Mouse (Mus musculus) G1E (cell line): ENCODE measurements around the gene Tmem161a. TPM values are rescaled to one million over a fixed set of nuclear protein-coding genes. Genes with fewer than 3 reads are reported as not detected.

Source experiments
- ATAC-seq: 2 replicates; pipeline ENCODE4 v1.8.0; 2016; ENCODE audit warnings: mild to moderate bottlenecking; ENCODE audit not compliant: insufficient number of reproducible peaks, poor library complexity, low FRiP score, severe bottlenecking; ENCODE audit errors: extremely low read depth
- DNase-seq: peaks from one replicate; pipeline ENCODE4 v3.0.0; 2012; ENCODE audit warnings: low spot score
- H3K27me3 ChIP-seq: 2 replicates; pipeline ENCODE4 v1.6.1; 2012; ENCODE audit warnings: mild to moderate bottlenecking, low read length, inconsistent platforms; ENCODE audit not compliant: insufficient read depth
- H3K36me3 ChIP-seq: replicated peaks from 2 replicates; pipeline ENCODE3; 2012; ENCODE audit warnings: mild to moderate bottlenecking, inconsistent platforms
- H3K4me1 ChIP-seq: 2 replicates; pipeline ENCODE4 v1.6.1; 2012; ENCODE audit warnings: low read depth, low read length, inconsistent platforms, mixed read lengths; ENCODE audit not compliant: insufficient read depth
- H3K4me3 ChIP-seq: 2 replicates; pipeline ENCODE4 v1.5.1; 2012; ENCODE audit warnings: low read depth, mild to moderate bottlenecking, inconsistent platforms, low read length, moderate library complexity, mixed read lengths
- H3K9me3 ChIP-seq: replicated peaks from 2 replicates; pipeline ENCODE4 v1.6.1; 2012; ENCODE audit warnings: inconsistent platforms
- CTCF ChIP-seq: IDR thresholded peaks from 2 replicates; pipeline ENCODE4 v1.5.1; 2012; ENCODE audit warnings: low read depth, low read length, inconsistent platforms, mixed read lengths
- GATA1 ChIP-seq: IDR thresholded peaks from 2 replicates; pipeline ENCODE4 v1.6.1; 2012; ENCODE audit warnings: borderline replicate concordance, low read length, inconsistent platforms, mixed read lengths
- GATA2 ChIP-seq: IDR thresholded peaks from 2 replicates; pipeline ENCODE4 v1.6.1; 2012; ENCODE audit warnings: low read depth, low read length, inconsistent platforms, borderline replicate concordance
- POLR2AphosphoS5 ChIP-seq: IDR thresholded peaks from 2 replicates; pipeline ENCODE4 v1.6.1; 2012; ENCODE audit warnings: low read depth, low read length, inconsistent platforms; ENCODE audit not compliant: insufficient replicate concordance
- TAL1 ChIP-seq: conservative IDR thresholded peaks from 2 replicates; pipeline ENCODE4 v1.6.1; 2012; ENCODE audit warnings: low read depth, low read length, inconsistent platforms, mixed read lengths
- polyA plus RNA-seq: library from polyadenylated mRNA; stranded (reverse); fragments of >175 nt; gene quantifications from 2 replicates; pipeline ENCODE4 v1.2.3, GENCODE M21; 2012
- total RNA-seq, 2 experiments: library from RNA; stranded (forward) in 1 of 2; stranded (reverse) in 1 of 2; fragments of 200-1000 nt in 1 of 2; fragments of >200 nt in 1 of 2; fragmentation: Nextera tagmentation in 1 of 2; gene quantifications; 2 replicates each; pipeline ENCODE4 v1.2.3; 2014 to 2017

Gene Tmem161a
- total and polyA plus RNA-seq, 3 experiments = 15.8 to 119 (median 22.0) TPM

DNA sequence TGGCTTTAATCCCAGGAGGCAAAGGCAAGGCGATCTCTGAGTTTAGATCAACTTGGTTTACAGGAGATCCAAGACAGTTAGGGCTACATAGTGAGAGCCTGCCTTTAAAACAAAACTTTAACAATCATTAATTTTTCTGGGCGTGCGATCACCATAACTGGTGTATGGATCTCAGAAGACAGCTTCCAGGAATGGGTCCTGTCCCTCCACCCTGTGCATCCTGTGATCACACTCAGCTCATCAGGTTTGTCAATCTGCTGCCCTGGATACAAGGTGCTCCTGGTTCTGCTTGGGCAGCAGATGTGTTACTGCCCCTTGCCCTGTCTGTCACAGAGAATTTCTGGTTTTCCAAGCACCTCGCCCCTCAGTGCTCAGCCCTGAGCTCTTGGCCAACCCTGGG lies 12.9 kb upstream of the Tmem161a start:
- DNase-seq (no peak), ATAC-seq (no peak)
- Histone ChIP-seq H3K36me3 (peaks cover 2% of the 10 kb centered on the region), H3K27me3 (peaks cover 40% of the 10 kb centered on the region), H3K4me3 (no peak overlapping the region), H3K4me1 (peaks cover 34% of the 10 kb centered on the region), H3K9me3 (no peaks in the 10 kb centered on the region)
- TF ChIP-seq POLR2AphosphoS5 = no peak
- TF ChIP-seq GATA1 = no peak
- TF ChIP-seq GATA2 = no peak
- TF ChIP-seq CTCF = no peak
- no peak for TF ChIP-seq TAL1

GRCm38 (mm10) chr8:70160015-70160414 lies 12.1 kb upstream of the Tmem161a start:
- H3K36me3 ChIP-seq = peaks cover 2% of the 10 kb centered on the region
- no peak for ATAC-seq
- peaks cover 34% of the 10 kb centered on the region for H3K4me1 ChIP-seq
- no peak for TF ChIP-seq CTCF
- no peak for TF ChIP-seq POLR2AphosphoS5
- no peak for TF ChIP-seq TAL1
- no peak for TF ChIP-seq GATA1
- no peak for TF ChIP-seq GATA2
- peaks cover 43% of the 10 kb centered on the region for H3K27me3 ChIP-seq
- no peak for DNase-seq
- no peaks in the 10 kb centered on the region for H3K9me3 ChIP-seq
- H3K4me3 ChIP-seq = no peak overlapping the region; the same call in 1 of the 2 replicates

DNA sequence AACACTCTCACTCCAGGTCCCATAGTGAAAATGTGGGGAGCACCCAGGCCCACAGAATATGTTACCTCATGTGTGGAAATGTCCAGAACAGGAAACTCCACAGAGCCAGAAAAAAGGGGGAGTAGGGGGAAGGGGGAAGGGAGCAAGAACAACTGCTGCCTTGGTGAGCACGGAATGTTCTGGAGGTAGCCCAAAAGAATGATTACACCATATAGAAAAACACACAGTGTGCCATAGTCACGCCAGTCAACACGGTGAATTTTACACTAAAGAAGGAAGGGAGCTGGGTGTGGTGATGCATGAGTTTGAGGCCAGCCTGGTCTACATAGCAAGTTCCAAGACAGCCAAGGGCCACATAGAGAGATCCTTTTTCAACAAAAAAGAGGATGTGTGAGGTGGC lies 8.8 kb upstream of the Tmem161a start:
- no peak for DNase-seq
- Histone ChIP-seq H3K4me3 (no peak overlapping the region), H3K4me1 (peaks cover 42% of the 10 kb centered on the region), H3K27me3 (peaks cover 48% of the 10 kb centered on the region), H3K9me3 (no peaks in the 10 kb centered on the region), H3K36me3 (no peaks in the 10 kb centered on the region)
- TF ChIP-seq POLR2AphosphoS5 (no peak), TAL1 (no peak), GATA2 (no peak), GATA1 (no peak), CTCF (no peak)
- no peak for ATAC-seq

DNA sequence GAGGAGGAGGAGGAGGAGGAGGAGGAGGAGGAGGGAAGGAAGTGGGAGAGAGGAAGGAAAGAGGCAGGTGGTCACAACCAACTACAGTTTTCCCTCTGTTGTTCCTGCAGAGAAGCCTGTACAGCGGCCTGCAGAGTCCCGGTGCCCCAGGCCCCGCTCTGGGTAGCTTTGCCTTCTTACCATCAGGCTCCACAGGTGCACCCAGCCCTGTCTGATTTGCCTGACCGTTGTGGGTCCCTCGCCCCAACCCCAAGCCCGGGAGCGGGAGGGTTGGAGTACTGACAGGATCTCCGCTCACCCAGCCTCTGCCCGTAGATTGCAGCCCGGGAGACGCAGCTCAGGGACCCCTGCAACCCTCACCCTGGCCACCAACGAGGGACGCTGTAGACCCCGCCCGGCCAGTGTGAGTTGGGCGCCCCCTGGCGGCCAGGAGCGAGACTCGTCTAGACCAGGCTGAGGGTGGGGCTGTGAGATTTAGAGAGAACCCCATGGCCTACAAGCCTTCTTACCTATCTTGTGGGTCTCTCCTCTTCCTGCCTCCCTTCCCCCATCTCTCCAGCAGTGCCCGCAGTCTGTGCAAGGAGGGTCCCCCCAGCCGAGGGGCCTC lies 5.5 kb upstream of the Tmem161a start:
- H3K4me3 ChIP-seq = peak overlapping the region; percentile 51; the same call in 1 of the 2 replicates
- no peak for TF ChIP-seq GATA2
- peak; percentile 60 for TF ChIP-seq CTCF
- H3K36me3 ChIP-seq = no peaks in the 10 kb centered on the region
- DNase-seq = peak; percentile 75
- no peaks in the 10 kb centered on the region for H3K9me3 ChIP-seq
- ATAC-seq = no peak
- H3K4me1 ChIP-seq = peaks cover 42% of the 10 kb centered on the region
- H3K27me3 ChIP-seq = peaks cover 34% of the 10 kb centered on the region

DNA sequence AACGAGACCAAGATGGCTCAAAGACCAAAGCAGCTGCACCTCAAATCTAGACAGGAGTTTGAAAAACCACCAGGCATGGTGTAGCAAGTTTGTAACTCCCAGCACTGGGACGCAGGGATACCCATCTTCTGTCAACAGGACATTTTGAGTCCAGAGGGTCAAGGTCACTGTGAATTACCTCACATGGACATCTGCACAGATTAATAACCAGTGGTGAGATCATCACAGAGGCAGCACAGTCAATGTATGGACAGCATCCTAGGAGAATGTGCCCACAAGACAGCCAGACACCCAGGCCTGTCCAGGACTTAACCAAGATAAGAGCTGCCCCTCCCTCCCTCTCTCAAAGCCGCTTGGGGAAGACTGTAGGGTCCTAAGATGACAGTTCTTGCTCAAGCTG lies 2.0 kb upstream of the Tmem161a start:
- H3K27me3 ChIP-seq = peaks cover 13% of the 10 kb centered on the region; the same call in 1 of the 2 replicates
- DNase-seq = no peak
- H3K36me3 ChIP-seq = peaks cover 15% of the 10 kb centered on the region
- ATAC-seq = no peak
- no peaks in the 10 kb centered on the region for H3K9me3 ChIP-seq
- no peak for TF ChIP-seq GATA2
- peaks cover 65% of the 10 kb centered on the region for H3K4me1 ChIP-seq
- H3K4me3 ChIP-seq = no peak overlapping the region

DNA sequence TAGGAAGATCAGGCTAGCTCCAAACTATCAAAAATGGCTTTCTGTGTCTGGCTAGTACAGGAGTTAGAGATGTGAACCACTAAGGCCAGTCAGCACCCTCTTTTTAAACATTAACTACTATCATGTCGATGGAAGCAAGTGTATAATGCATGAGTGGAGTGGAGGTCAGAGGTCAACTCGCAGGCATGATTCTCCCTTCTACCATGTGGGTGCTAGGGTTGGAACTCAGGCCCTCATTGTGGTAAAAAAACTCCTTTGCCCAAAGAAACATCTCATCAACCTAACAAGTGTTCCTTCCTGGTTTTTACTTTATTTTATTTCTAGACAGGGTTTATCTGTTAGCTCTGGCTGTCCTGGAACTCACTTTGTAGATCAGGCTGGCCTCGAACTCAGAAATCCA lies 1.4 kb upstream of the Tmem161a start:
- TF ChIP-seq TAL1 (no peak), CTCF (no peak), GATA2 (no peak), POLR2AphosphoS5 (no peak), GATA1 (no peak)
- Histone ChIP-seq H3K4me3 (no peak overlapping the region), H3K4me1 (peaks cover 59% of the 10 kb centered on the region), H3K36me3 (peaks cover 18% of the 10 kb centered on the region), H3K27me3 (peaks cover 8% of the 10 kb centered on the region; the same call in 1 of the 2 replicates), H3K9me3 (no peaks in the 10 kb centered on the region)
- no peak for ATAC-seq
- DNase-seq = no peak
